ENCODE assay signal across 9 mouse cellular contexts in genomic region chr4:54945603-54946445, GRCm38 (mm10). TPM values are rescaled to one million over a fixed set of nuclear protein-coding genes. Genes with fewer than 3 reads are reported as not detected.
DNase-seq lines count a peak whose midpoint lies in the region; ATAC-seq and TF ChIP-seq lines count a peak whose summit lies in the region.
"Had no signal": no experiment of that assay in that cellular context is flagged by ENCODE, and none has a peak within 500 bp of the region (broad histone marks: within the 10 kb centered on the region; RNA-seq: fewer than 3 reads in every experiment).

No protein-coding gene starts in this region.

- peak overlapping the region; percentile 86 for H3K9ac ChIP-seq in forebrain, embryonic 12.5 days
- peak overlapping the region; percentile 82 for H3K9ac ChIP-seq in intestine, embryonic 16.5 days (ENCODE audit: low read depth, low read length)
- H3K9ac ChIP-seq in midbrain, embryonic 15.5 days = peak overlapping the region; percentile 96

- WGBS in forebrain, embryonic 12.5 days = under 1% methylated on average over 36 of the region's 36 CpGs
- under 1% methylated on average over 35 of the region's 36 CpGs for WGBS in intestine, embryonic 16.5 days
- under 1% methylated on average over 36 of the region's 36 CpGs for WGBS in midbrain, embryonic 15.5 days

- no peaks in the 10 kb centered on the region for H3K9me3 ChIP-seq in forebrain, embryonic 12.5 days
- no peaks in the 10 kb centered on the region for H3K9me3 ChIP-seq in intestine, embryonic 16.5 days (ENCODE audit: control insufficient read depth, low read length)
- no peaks in the 10 kb centered on the region for H3K9me3 ChIP-seq in midbrain, embryonic 15.5 days

- peak; percentile 53 for DNase-seq in gastrocnemius, adult 2 months
- DNase-seq in gastrocnemius, postnatal 25 days = no peak
- DNase-seq in MN1 (ENCODE audit: low spot score) = peak; percentile 59
- no peak for DNase-seq in ovary, adult 18-20 months (ENCODE audit: low spot score)
- no peak for DNase-seq in layer of hippocampus, adult 11-12 months (ENCODE audit: low spot score)

- peaks cover 17% of the 10 kb centered on the region for H3K4me1 ChIP-seq in forebrain, embryonic 12.5 days
- peaks cover 17% of the 10 kb centered on the region for H3K4me1 ChIP-seq in intestine, embryonic 16.5 days (ENCODE audit: control insufficient read depth, insufficient read depth, low read length)
- H3K4me1 ChIP-seq in midbrain, embryonic 15.5 days = peaks cover 8% of the 10 kb centered on the region; the same call in 1 of the 2 replicates

- TF ChIP-seq CTCF in gastrocnemius, adult 2 months (IDR thresholded peaks at IDR 0.05) = no peak

- no peaks in the 10 kb centered on the region for H3K36me3 ChIP-seq in forebrain, embryonic 12.5 days (replicated peaks)
- no peaks in the 10 kb centered on the region for H3K36me3 ChIP-seq in intestine, embryonic 16.5 days (ENCODE audit: control insufficient read depth, insufficient read depth, low read length)
- no peaks in the 10 kb centered on the region for H3K36me3 ChIP-seq in midbrain, embryonic 15.5 days (replicated peaks)

- peak overlapping the region; percentile 86 for H3K4me3 ChIP-seq in gastrocnemius, adult 2 months
- H3K4me3 ChIP-seq in forebrain, embryonic 12.5 days (replicated peaks) = peak overlapping the region; percentile 79
- peak overlapping the region; percentile 78 for H3K4me3 ChIP-seq in intestine, embryonic 16.5 days (ENCODE audit: low read length)
- H3K4me3 ChIP-seq in midbrain, embryonic 15.5 days = peak overlapping the region; percentile 84

- intact Hi-C loops in gastrocnemius, adult 2 months (cut with DNase I) = loop anchor here (5.0 to 10.0 kb wide), 3 partner anchors 86 to 611 kb away; no protein-coding TSS in a partner anchor

- H3K27ac ChIP-seq in gastrocnemius, adult 2 months = peak overlapping the region; percentile 89
- H3K27ac ChIP-seq in forebrain, embryonic 12.5 days = peak overlapping the region; percentile 99
- peak overlapping the region; percentile 35; the same call in 1 of the 2 replicates for H3K27ac ChIP-seq in intestine, embryonic 16.5 days (ENCODE audit: low read length)
- H3K27ac ChIP-seq in midbrain, embryonic 15.5 days = peak overlapping the region; percentile 99

- peak; percentile 52 for ATAC-seq in forebrain, embryonic 12.5 days (ENCODE audit: low FRiP score)
- ATAC-seq in intestine, embryonic 16.5 days = peak; percentile 17; the same call in 1 of the 2 replicates
- peak; percentile 45 for ATAC-seq in midbrain, embryonic 15.5 days (replicated peaks)

- no peaks in the 10 kb centered on the region for H3K27me3 ChIP-seq in forebrain, embryonic 12.5 days
- H3K27me3 ChIP-seq in intestine, embryonic 16.5 days (replicated peaks; ENCODE audit: control insufficient read depth, insufficient read depth, low read length) = no peaks in the 10 kb centered on the region
- no peaks in the 10 kb centered on the region for H3K27me3 ChIP-seq in midbrain, embryonic 15.5 days (replicated peaks)
- H3K27me3 ChIP-seq: CH12.LX had no signal

- peak overlapping the region; percentile 78 for H3K4me2 ChIP-seq in forebrain, embryonic 12.5 days
- H3K4me2 ChIP-seq in intestine, embryonic 16.5 days (ENCODE audit: low read depth, low read length) = peak overlapping the region; percentile 82
- peak overlapping the region; percentile 84 for H3K4me2 ChIP-seq in midbrain, embryonic 15.5 days

RNA-seq across cellular contexts. Expression of gene Zfp462, which starts 1.0 kb away (rescaled TPM):
- total RNA-seq in gastrocnemius, adult 2 months (2021) = 10 to 100 TPM; 20.9 to 27.4 TPM
- 10 to 100 TPM; 10.7 to 17.6 TPM for total RNA-seq in gastrocnemius, postnatal 25 days (2021)
- polyA plus RNA-seq in forebrain, embryonic 12.5 days (2016; fragmentation: Nextera tagmentation; extraction: Ambion mirVana) = 21.2 and 21.6 TPM in 2 replicates
- polyA plus RNA-seq in intestine, embryonic 16.5 days (2015; fragmentation: Nextera tagmentation; extraction: Ambion mirVana) = 2.2 and 2.4 TPM in 2 replicates
- 14.6 and 16.8 TPM in 2 replicates for polyA plus RNA-seq in midbrain, embryonic 15.5 days (2015; fragmentation: Nextera tagmentation; extraction: Ambion mirVana)
- total RNA-seq: CH12.LX had no signal

Comparison
In these comparisons a context has a peak if more than half of its experiments do, and no peak if none do; other contexts are left out.
1. DNase-seq: peak in gastrocnemius, adult 2 months (single experiment) and MN1 (single experiment); none in gastrocnemius, postnatal 25 days (single experiment), ovary, adult 18-20 months (single experiment) and layer of hippocampus, adult 11-12 months (single experiment).
2. H3K27ac ChIP-seq: peak in every context shown above with its lines; median percentile 99 in forebrain, embryonic 12.5 days; 99 in midbrain, embryonic 15.5 days; 89 in gastrocnemius, adult 2 months; 35 in intestine, embryonic 16.5 days.
3. Peak in every context shown above with its lines, with median percentiles within 50 percentile points of each other: H3K4me3 ChIP-seq, ATAC-seq, H3K4me2 ChIP-seq and H3K9ac ChIP-seq.